Mouse (Mus musculus): ENCODE measurements at regions not wholly inside any gene's neighbourhood (a gene's known extent, or its start where the extent isn't known, plus 50 kb on each side); places are given as distances from the start of the nearest gene placed in this dataset.

- Histone ChIP-seq H3K27me3 (ENCODE audit: insufficient read depth, low read length) (no peaks in the 10 kb centered on the region), H3K9me3 (ENCODE audit: low read length) (no peaks in the 10 kb centered on the region), H3K27ac (ENCODE audit: low read depth) (no peak overlapping the region), H3K4me2 (ENCODE audit: low read depth, low read length) (no peak overlapping the region), H3K36me3 (replicated peaks; ENCODE audit: insufficient read depth, low read length) (no peaks in the 10 kb centered on the region), H3K9ac (replicated peaks) (no peak overlapping the region), H3K4me1 (ENCODE audit: insufficient read depth) (no peaks in the 10 kb centered on the region), H3K4me3 (ENCODE audit: low read depth, low read length) (no peak overlapping the region)
- DNase-seq (no peak), ATAC-seq (no peak)
- 73% methylated on average over 3 of the region's 3 CpGs for WGBS (ENCODE audit: insufficient replicate concordance)
- TF ChIP-seq CTCF (IDR thresholded peaks at IDR 0.05; ENCODE audit: low read depth): no peak
- no peak for TF ChIP-seq EP300 (IDR thresholded peaks at IDR 0.05; ENCODE audit: low read depth)
Observed at GRCm38 (mm10) chr8:86327982-86328381, 252.5 kb downstream of the Abcc12 start.

GRCm38 (mm10) chr8:86325040-86325439 is 255.4 kb downstream of the Abcc12 start:
- DNase-seq (no peak), ATAC-seq (no peak)
- no peaks in the 10 kb centered on the region for H3K36me3 ChIP-seq (replicated peaks; ENCODE audit: insufficient read depth, low read length)
- 72% methylated on average over 7 of the region's 7 CpGs for WGBS (ENCODE audit: insufficient replicate concordance)
- no peaks in the 10 kb centered on the region for H3K9me3 ChIP-seq (ENCODE audit: low read length)
- TF ChIP-seq CTCF (IDR thresholded peaks at IDR 0.05; ENCODE audit: low read depth) (no peak), EP300 (IDR thresholded peaks at IDR 0.05; ENCODE audit: low read depth) (no peak)
- no peak overlapping the region for H3K9ac ChIP-seq (replicated peaks)
- H3K4me3 ChIP-seq (ENCODE audit: low read depth, low read length): no peak overlapping the region
- H3K4me2 ChIP-seq (ENCODE audit: low read depth, low read length): no peak overlapping the region
- H3K4me1 ChIP-seq (ENCODE audit: insufficient read depth): no peaks in the 10 kb centered on the region
- H3K27me3 ChIP-seq (ENCODE audit: insufficient read depth, low read length): no peaks in the 10 kb centered on the region
- H3K27ac ChIP-seq (ENCODE audit: low read depth): no peak overlapping the region

- H3K9me3 ChIP-seq (ENCODE audit: low read length): no peaks in the 10 kb centered on the region
- ATAC-seq: no peak
- no peak overlapping the region for H3K4me3 ChIP-seq (ENCODE audit: low read depth, low read length)
- H3K9ac ChIP-seq (replicated peaks): no peak overlapping the region
- H3K36me3 ChIP-seq (replicated peaks; ENCODE audit: insufficient read depth, low read length): no peaks in the 10 kb centered on the region
- no peaks in the 10 kb centered on the region for H3K4me1 ChIP-seq (ENCODE audit: insufficient read depth)
- TF ChIP-seq EP300 (IDR thresholded peaks at IDR 0.05; ENCODE audit: low read depth) (no peak), CTCF (IDR thresholded peaks at IDR 0.05; ENCODE audit: low read depth) (no peak)
- no peak for DNase-seq
- H3K27ac ChIP-seq (ENCODE audit: low read depth): no peak overlapping the region
- no peaks in the 10 kb centered on the region for H3K27me3 ChIP-seq (ENCODE audit: insufficient read depth, low read length)
- 55% methylated on average over 4 of the region's 4 CpGs for WGBS (ENCODE audit: insufficient replicate concordance)
- no peak overlapping the region for H3K4me2 ChIP-seq (ENCODE audit: low read depth, low read length)
Observed at GRCm38 (mm10) chr8:86324542-86324941, 255.9 kb downstream of the Abcc12 start.

GRCm38 (mm10) chr8:86323823-86324222 is 256.7 kb downstream of the Abcc12 start:
- 64% methylated on average over 2 of the region's 2 CpGs for WGBS (ENCODE audit: insufficient replicate concordance)
- DNase-seq (no peak), ATAC-seq (no peak)
- no peak overlapping the region for H3K27ac ChIP-seq (ENCODE audit: low read depth)
- no peaks in the 10 kb centered on the region for H3K36me3 ChIP-seq (replicated peaks; ENCODE audit: insufficient read depth, low read length)
- H3K4me1 ChIP-seq (ENCODE audit: insufficient read depth): no peaks in the 10 kb centered on the region
- H3K4me2 ChIP-seq (ENCODE audit: low read depth, low read length): no peak overlapping the region
- no peak overlapping the region for H3K9ac ChIP-seq (replicated peaks)
- H3K27me3 ChIP-seq (ENCODE audit: insufficient read depth, low read length): no peaks in the 10 kb centered on the region
- no peak overlapping the region for H3K4me3 ChIP-seq (ENCODE audit: low read depth, low read length)
- H3K9me3 ChIP-seq (ENCODE audit: low read length): no peaks in the 10 kb centered on the region
- TF ChIP-seq CTCF (IDR thresholded peaks at IDR 0.05; ENCODE audit: low read depth): no peak
- no peak for TF ChIP-seq EP300 (IDR thresholded peaks at IDR 0.05; ENCODE audit: low read depth)

- H3K36me3 ChIP-seq (replicated peaks; ENCODE audit: insufficient read depth, low read length): no peaks in the 10 kb centered on the region
- no peak overlapping the region for H3K4me3 ChIP-seq (ENCODE audit: low read depth, low read length)
- ATAC-seq: no peak
- DNase-seq: no peak
- H3K4me2 ChIP-seq (ENCODE audit: low read depth, low read length): no peak overlapping the region
- H3K27ac ChIP-seq (ENCODE audit: low read depth): no peak overlapping the region
- no peaks in the 10 kb centered on the region for H3K9me3 ChIP-seq (ENCODE audit: low read length)
- H3K4me1 ChIP-seq (ENCODE audit: insufficient read depth): no peaks in the 10 kb centered on the region
- TF ChIP-seq CTCF (IDR thresholded peaks at IDR 0.05; ENCODE audit: low read depth) (no peak), EP300 (IDR thresholded peaks at IDR 0.05; ENCODE audit: low read depth) (no peak)
- 85% methylated on average over 1 of the region's 1 CpGs for WGBS (ENCODE audit: insufficient replicate concordance)
- no peaks in the 10 kb centered on the region for H3K27me3 ChIP-seq (ENCODE audit: insufficient read depth, low read length)
- no peak overlapping the region for H3K9ac ChIP-seq (replicated peaks)
Observed at GRCm38 (mm10) chr8:86322494-86322893, 258.0 kb downstream of the Abcc12 start.

GRCm38 (mm10) chr8:86320938-86321337 is 259.5 kb downstream of the Abcc12 start:
- DNase-seq (no peak), ATAC-seq (no peak)
- 69% methylated on average over 3 of the region's 3 CpGs for WGBS (ENCODE audit: insufficient replicate concordance)
- Histone ChIP-seq H3K27me3 (ENCODE audit: insufficient read depth, low read length) (no peaks in the 10 kb centered on the region), H3K27ac (ENCODE audit: low read depth) (no peak overlapping the region), H3K4me1 (ENCODE audit: insufficient read depth) (no peaks in the 10 kb centered on the region), H3K4me2 (ENCODE audit: low read depth, low read length) (no peak overlapping the region), H3K9ac (replicated peaks) (no peak overlapping the region), H3K4me3 (ENCODE audit: low read depth, low read length) (no peak overlapping the region), H3K36me3 (replicated peaks; ENCODE audit: insufficient read depth, low read length) (no peaks in the 10 kb centered on the region), H3K9me3 (ENCODE audit: low read length) (no peaks in the 10 kb centered on the region)
- TF ChIP-seq CTCF (IDR thresholded peaks at IDR 0.05; ENCODE audit: low read depth): no peak
- no peak for TF ChIP-seq EP300 (IDR thresholded peaks at IDR 0.05; ENCODE audit: low read depth)

GRCm38 (mm10) chr8:86318531-86318930 is 262.0 kb downstream of the Abcc12 start:
- no peaks in the 10 kb centered on the region for H3K9me3 ChIP-seq (ENCODE audit: low read length)
- WGBS (ENCODE audit: insufficient replicate concordance): 73% methylated on average over 3 of the region's 3 CpGs
- no peak overlapping the region for H3K27ac ChIP-seq (ENCODE audit: low read depth)
- H3K9ac ChIP-seq (replicated peaks): no peak overlapping the region
- no peak overlapping the region for H3K4me2 ChIP-seq (ENCODE audit: low read depth, low read length)
- no peaks in the 10 kb centered on the region for H3K36me3 ChIP-seq (replicated peaks; ENCODE audit: insufficient read depth, low read length)
- H3K4me3 ChIP-seq (ENCODE audit: low read depth, low read length): no peak overlapping the region
- H3K4me1 ChIP-seq (ENCODE audit: insufficient read depth): no peaks in the 10 kb centered on the region
- no peak for TF ChIP-seq CTCF (IDR thresholded peaks at IDR 0.05; ENCODE audit: low read depth)
- TF ChIP-seq EP300 (IDR thresholded peaks at IDR 0.05; ENCODE audit: low read depth): no peak
- ATAC-seq: no peak
- H3K27me3 ChIP-seq (ENCODE audit: insufficient read depth, low read length): no peaks in the 10 kb centered on the region
- no peak for DNase-seq
